Mouse (Mus musculus) ES-E14 (cell line): ENCODE measurements at regions not wholly inside any gene's neighbourhood (a gene's known extent, or its start where the extent isn't known, plus 50 kb on each side); places are given as distances from the start of the nearest gene placed in this dataset.

Source experiments
- CHD2 ChIP-seq: IDR thresholded peaks from 2 replicates; pipeline ENCODE4 v1.6.1; 2014; ENCODE audit warnings: mild to moderate bottlenecking, low read depth, low read length, inconsistent platforms
- HCFC1 ChIP-seq: IDR thresholded peaks from 2 replicates; pipeline ENCODE4 v1.6.1; 2012; ENCODE audit warnings: low read length, inconsistent platforms, borderline replicate concordance; ENCODE audit not compliant: insufficient read depth
- MAFK ChIP-seq: IDR thresholded peaks from 2 replicates; pipeline ENCODE4 v1.6.1; 2014; ENCODE audit warnings: mild to moderate bottlenecking, low read depth, low read length, inconsistent platforms; ENCODE audit not compliant: insufficient read depth
- ZC3H11A ChIP-seq: IDR thresholded peaks from 2 replicates; pipeline ENCODE4 v1.6.1; 2012; ENCODE audit warnings: low read depth, mild to moderate bottlenecking, inconsistent platforms, low read length, borderline replicate concordance

GRCm38 (mm10) chr4:11903401-11903800, 77.7 kb downstream of the Gm10604 start:
- TF ChIP-seq HCFC1 (no peak), CHD2 (no peak), MAFK (no peak), ZC3H11A (no peak)
